Mouse (Mus musculus) cerebellum, adult 18-20 months (tissue): ENCODE measurements at regions not wholly inside any gene's neighbourhood (a gene's known extent, or its start where the extent isn't known, plus 50 kb on each side); places are given as distances from the start of the nearest gene placed in this dataset.

ENCODE experiments used
- DNase-seq, 2 experiments: peaks; one replicate each; pipeline ENCODE4 v3.0.0; 2021

GRCm38 (mm10) chr2:133020173-133020837, 74.6 kb upstream of the Fermt1 start:
- DNase-seq: peak; percentile 55 to 69

DNA sequence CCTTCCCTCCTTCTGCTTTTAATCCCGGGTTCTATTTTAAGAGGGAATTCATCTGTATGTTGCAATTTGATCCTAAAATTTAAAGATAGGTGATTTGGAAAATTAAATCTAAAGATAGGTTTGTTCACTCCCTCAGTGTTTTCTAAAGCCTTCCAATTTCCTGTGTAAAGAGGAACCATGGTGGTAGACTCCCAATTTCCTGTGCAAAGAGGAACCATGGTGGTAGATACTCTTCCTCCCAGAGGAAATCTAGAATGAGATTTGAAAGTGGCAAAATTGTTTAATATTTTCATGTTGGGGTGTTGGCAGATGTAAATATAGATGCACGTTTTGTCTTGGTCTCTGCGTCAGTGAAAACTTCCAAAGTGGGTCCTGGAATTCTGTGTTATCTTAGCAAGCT, 75.5 kb upstream of the Fermt1 start:
- no peak for DNase-seq

DNA sequence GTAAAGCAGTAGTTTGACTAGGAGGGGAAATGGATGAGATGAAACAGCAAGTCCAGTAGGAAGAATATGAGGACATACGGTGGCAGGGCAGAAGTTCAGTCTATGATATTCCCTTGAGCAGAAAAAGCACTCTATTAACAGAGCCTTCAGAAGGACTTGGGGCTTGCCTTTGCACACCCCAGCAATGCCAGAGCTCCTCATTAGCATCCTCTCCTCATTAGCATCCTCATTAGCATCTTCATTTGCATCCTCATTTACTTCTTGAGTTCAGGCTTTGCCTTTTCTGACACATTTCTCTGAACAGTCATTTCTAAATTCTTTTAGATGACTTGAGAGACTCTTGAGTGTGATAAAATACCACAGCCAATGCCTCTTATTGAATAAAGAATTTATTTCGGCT, 81.3 kb upstream of the Fermt1 start:
- DNase-seq: no peak

- no peak for DNase-seq
These were observed 89.7 kb upstream of the Fermt1 start for GRCm38 (mm10) chr2:133035421-133035820.

DNA sequence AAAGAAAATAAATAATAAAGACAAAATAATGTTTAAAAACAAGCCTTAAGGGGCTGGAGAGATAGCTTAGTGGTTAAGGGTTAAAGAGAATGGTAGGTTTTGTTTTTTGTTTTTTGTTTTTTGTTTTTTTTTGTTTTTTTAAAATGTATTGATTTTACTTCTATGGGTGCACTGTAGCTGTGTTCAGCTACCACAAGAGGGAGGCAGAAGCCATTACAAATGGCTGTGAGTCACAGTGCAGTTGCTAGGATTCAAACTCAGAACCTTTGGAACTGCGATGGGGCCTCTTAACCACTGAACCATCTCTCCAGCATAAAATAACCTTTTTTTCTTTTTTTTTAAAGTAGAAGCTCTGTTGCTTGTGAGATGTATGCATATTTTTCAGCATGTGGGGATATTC, 95.0 kb upstream of the Fermt1 start:
- no peak for DNase-seq

- peak; percentile 2 to 5 for DNase-seq
These were observed 132.1 kb upstream of the Fermt1 start for GRCm38 (mm10) chr2:133077698-133078356.

GRCm38 (mm10) chr2:133090976-133091375, 145.3 kb upstream of the Fermt1 start:
- no peak for DNase-seq

- peak; percentile 45 to 63 for DNase-seq
These were observed 167.9 kb upstream of the Fermt1 start for GRCm38 (mm10) chr2:133113642-133114041.

GRCm38 (mm10) chr2:133118651-133119050, 172.9 kb upstream of the Fermt1 start:
- no peak for DNase-seq

- DNase-seq: no peak
These were observed 179.6 kb upstream of the Fermt1 start for GRCm38 (mm10) chr2:133125212-133125801.

GRCm38 (mm10) chr2:133134878-133135277, 189.2 kb upstream of the Fermt1 start:
- no peak for DNase-seq

DNA sequence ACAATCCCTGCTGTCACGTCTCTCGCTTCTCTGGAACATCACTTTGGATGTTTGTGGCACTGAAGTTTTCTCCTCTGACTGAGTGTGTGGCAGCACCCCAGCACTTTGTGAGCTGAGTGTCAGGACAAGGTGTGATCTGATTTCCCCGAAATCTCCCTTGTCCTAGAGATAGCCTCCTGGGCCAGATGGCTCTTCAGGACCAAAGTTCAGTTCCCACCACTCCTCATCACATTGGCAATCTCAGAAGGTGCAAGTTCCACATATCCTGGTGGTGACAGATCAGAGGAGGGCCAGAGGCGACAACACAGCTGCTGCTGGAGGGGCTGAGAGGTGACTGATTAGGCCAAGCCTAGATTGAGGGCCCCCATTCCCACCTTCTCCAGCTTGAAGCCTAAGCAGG, 193.2 kb upstream of the Fermt1 start:
- DNase-seq: no peak

- no peak for DNase-seq
These were observed 195.8 kb upstream of the Fermt1 start for GRCm38 (mm10) chr2:133141341-133142035.

DNA sequence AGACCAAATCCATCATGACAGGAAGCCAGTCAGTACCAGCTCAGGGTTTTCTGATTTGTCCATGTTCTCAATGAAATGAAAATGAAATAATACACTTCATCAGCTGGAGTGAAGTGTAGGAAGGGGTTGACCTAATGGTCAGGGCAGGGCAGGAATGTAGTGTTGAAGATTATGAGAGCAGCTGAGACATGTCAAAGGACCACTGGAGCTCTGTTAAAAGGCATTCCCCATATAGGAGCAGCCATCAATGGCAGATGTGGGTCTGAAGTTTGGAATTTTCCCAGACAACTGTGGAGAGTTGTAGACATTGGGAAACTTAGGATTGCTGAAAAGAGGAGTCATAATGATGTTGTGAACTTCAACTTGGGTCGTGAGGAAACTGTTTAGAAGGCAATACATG, 206.8 kb upstream of the Fermt1 start:
- no peak for DNase-seq

GRCm38 (mm10) chr2:133156537-133156936, 210.8 kb upstream of the Fermt1 start:
- DNase-seq: no peak

- no peak for DNase-seq
These were observed 212.5 kb upstream of the Fermt1 start for GRCm38 (mm10) chr2:133158206-133158605.

GRCm38 (mm10) chr2:133159398-133159797, 213.7 kb upstream of the Fermt1 start:
- no peak for DNase-seq

DNA sequence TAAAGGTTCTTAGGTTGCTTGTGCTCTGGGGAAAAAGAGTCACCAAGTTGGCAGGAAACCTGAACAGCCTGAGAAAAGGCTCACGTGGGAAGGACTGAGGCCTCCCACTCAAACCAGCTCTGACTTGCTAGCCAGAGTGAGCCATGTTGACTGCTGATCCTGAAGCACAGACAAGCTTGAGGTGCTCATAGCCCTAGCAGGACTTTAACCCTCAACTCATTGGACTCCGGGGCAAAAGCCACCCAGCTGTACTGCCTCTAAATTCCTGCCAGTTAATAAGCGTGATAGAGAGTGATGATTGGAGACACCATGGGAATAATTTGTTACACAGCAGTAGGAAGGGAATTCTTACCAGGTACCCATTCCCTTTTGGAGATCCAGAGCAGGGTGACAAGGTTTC, 230.7 kb upstream of the Fermt1 start:
- DNase-seq: no peak

DNA sequence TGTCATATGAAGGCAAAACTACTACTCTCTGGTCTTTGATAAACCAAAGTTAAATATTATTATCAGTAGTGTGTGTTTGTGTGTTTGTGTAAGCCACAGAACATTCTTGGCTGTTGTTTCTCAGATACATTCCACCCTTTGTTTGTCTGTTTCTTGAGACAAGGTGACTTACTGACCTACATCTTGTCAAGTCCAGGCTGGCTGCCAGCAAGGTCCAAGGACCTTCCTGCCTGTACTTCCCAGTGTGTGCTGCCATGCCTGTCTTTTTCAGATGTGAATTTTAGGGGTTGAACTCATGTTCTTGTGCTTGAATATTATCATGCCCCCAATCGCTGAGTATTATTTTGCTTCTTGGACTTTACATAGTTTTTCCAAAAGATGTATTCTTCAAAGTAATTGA, 235.5 kb upstream of the Fermt1 start:
- no peak for DNase-seq

DNA sequence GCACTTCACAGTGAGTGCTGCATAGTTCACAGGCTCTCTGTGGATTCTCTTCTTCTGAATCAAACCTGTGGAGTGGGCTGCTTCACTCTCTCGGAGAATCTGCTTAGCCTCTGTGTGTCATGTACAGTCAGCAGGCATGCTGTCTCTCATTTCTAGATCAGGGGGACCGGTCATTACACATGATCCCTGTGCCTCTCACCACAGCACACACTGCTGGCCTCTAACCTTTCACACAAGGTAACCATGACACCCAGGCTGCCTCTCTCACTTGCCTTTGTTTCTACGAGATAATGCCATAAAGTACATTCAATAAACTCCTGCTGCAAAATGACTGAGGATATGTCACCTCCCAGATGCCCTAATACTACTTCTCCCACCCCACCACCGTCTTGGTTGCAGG, 237.2 kb upstream of the Fermt1 start:
- DNase-seq: no peak

DNA sequence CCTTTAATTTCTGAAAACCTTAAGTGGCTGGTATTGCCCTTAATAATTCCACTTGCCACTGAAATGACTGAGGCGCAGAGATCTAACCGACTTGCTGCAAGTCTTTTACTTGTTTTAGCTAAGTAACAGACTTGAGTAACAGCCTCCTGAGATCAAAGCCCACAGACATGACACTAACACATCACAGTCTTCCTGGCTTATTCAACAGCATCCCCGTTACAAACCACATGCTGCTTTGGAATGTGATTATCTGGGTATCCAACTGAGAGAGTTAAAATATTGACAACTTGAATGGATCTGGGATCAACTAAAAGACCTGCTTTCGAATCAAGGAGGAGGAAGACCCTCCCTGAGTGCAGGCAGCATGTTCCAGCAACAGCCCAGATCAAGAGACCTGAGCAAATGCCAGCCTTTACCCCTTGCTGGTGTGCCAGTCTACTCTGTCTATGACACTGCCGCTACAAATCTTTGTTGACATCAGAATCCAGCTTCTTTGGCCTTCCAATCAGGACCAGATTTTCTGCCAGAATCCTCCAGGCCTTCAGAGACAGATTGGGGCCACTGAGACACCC, 258.7 kb upstream of the Fermt1 start:
- no peak for DNase-seq

GRCm38 (mm10) chr2:133208498-133208897, 262.8 kb upstream of the Fermt1 start:
- no peak for DNase-seq

GRCm38 (mm10) chr2:133221762-133222556, 276.3 kb upstream of the Fermt1 start:
- DNase-seq: no peak
